In the genomic region with DNA sequence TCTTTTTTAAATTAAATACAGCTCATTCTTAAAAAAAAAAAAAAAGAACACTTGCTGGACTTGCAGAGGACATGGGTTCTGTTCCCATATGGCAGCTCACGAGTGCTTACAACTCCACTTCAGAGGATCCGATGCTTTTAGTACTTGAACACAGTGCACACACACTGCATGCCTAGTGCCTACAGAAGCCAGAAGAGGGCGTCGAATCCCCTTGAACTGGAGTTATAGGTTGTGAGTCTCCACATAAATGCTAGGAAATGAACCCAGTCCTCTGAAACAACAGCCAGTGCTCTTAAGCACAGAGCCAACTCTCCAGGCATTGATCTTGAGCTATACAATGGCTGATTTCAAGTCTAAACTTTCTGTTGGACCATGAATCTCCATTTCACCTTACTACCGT, we compare ENCODE assay signal across 9 mouse cellular contexts. TPM values are rescaled to one million over a fixed set of nuclear protein-coding genes. Genes with fewer than 3 reads are reported as not detected.
DNase-seq lines count a peak whose midpoint lies in the region; TF ChIP-seq lines count a peak whose summit lies in the region.
"Had no signal": no experiment of that assay in that cellular context is flagged by ENCODE, and none has a peak within 500 bp of the region (broad histone marks: within the 10 kb centered on the region; RNA-seq: fewer than 3 reads in every experiment).

No protein-coding gene starts in this region.

- H3K4me3 ChIP-seq in kidney, adult 2 months (ENCODE audit: insufficient read depth, low read depth, low read length): no peak overlapping the region
- H3K4me3 ChIP-seq in testis, adult 2 months (ENCODE audit: control insufficient read depth, low read depth, low read length): peak overlapping the region; percentile 65
- H3K4me3 ChIP-seq: megakaryocyte, embryonic 14.5 days had no signal

- TF ChIP-seq POLR2A in kidney, adult 2 months (IDR thresholded peaks at IDR 0.05; ENCODE audit: low read depth, low read length): no peak
- no peak for TF ChIP-seq POLR2A in testis, adult 2 months (IDR thresholded peaks at IDR 0.05; ENCODE audit: control insufficient read depth, low read depth, low read length)

- WGBS in kidney, adult 2 months: 80% methylated on average over 5 of the region's 5 CpGs

- H3K27me3 ChIP-seq in kidney, adult 2 months (replicated peaks; ENCODE audit: control insufficient read depth, insufficient read depth, low read length): no peaks in the 10 kb centered on the region
- H3K27me3 ChIP-seq in testis, adult 2 months (ENCODE audit: control insufficient read depth, insufficient read depth, low read length): no peaks in the 10 kb centered on the region
- H3K27me3 ChIP-seq: megakaryocyte, embryonic 14.5 days had no signal

- H3K27ac ChIP-seq in kidney, adult 2 months (ENCODE audit: insufficient read depth, low read depth, low read length): no peak overlapping the region
- H3K27ac ChIP-seq in testis, adult 2 months (ENCODE audit: control insufficient read depth, insufficient read depth, low read depth, low read length): peak overlapping the region; percentile 39; the same call in 1 of the 2 replicates

- peaks cover 4% of the 10 kb centered on the region for H3K36me3 ChIP-seq in kidney, adult 2 months (ENCODE audit: control insufficient read depth, insufficient read depth, low read length)
- H3K36me3 ChIP-seq in testis, adult 2 months (ENCODE audit: control insufficient read depth, insufficient read depth, low read length): peaks cover 5% of the 10 kb centered on the region

- peak; percentile 48 for TF ChIP-seq CTCF in kidney, adult 2 months (conservative IDR thresholded peaks at IDR 0.05; ENCODE audit: insufficient read depth, insufficient read length, low read depth, low read length)
- no peak for TF ChIP-seq CTCF in testis, adult 2 months (IDR thresholded peaks at IDR 0.05; ENCODE audit: control insufficient read depth, insufficient read depth, insufficient replicate concordance, low read depth, low read length)

- DNase-seq in kidney, adult 2 months: peak; percentile 17
- DNase-seq in kidney, postnatal 10 days: no peak
- DNase-seq in testis, postnatal 14 days (ENCODE audit: low spot score): no peak
- DNase-seq in embryo, embryonic 10.5 days (ENCODE audit: low spot score): peak; percentile 56
- peak; percentile 63 for DNase-seq in thymus, postnatal 4 days
- DNase-seq in adrenal gland, postnatal 14 days: no peak
- DNase-seq in urinary bladder, postnatal 14 days (ENCODE audit: low spot score): no peak

- H3K4me1 ChIP-seq in kidney, adult 2 months (ENCODE audit: control insufficient read depth, insufficient read depth, low read length): no peaks in the 10 kb centered on the region; the same call in 1 of the 2 replicates
- no peaks in the 10 kb centered on the region; the same call in none of the 2 replicates for H3K4me1 ChIP-seq in testis, adult 2 months (ENCODE audit: control insufficient read depth, insufficient read depth, low read length)

RNA-seq across cellular contexts. Expression of a gene that starts 3.9 kb away (rescaled TPM):
- polyA plus RNA-seq in kidney, adult 2 months (2012; rRNA removed): 18.8 and 22.6 TPM in 2 replicates
- 41.5 and 45.0 TPM in 2 replicates for polyA plus RNA-seq in testis, adult 2 months (2012; rRNA removed)
- 45.7 and 49.3 TPM in 2 replicates for total RNA-seq in adrenal gland, postnatal 14 days (2021)

Comparison
In these comparisons a context has a peak if more than half of its experiments do, and no peak if none do; other contexts are left out.
1. DNase-seq: peak in kidney, adult 2 months (single experiment), embryo, embryonic 10.5 days (single experiment) and thymus, postnatal 4 days (single experiment); none in kidney, postnatal 10 days (single experiment), testis, postnatal 14 days (single experiment), adrenal gland, postnatal 14 days (single experiment) and urinary bladder, postnatal 14 days (single experiment).